Mouse (Mus musculus) bone marrow macrophage, adult 2 months (primary cell): Measurements from ENCODE around the gene Mertk. TPM values are rescaled to one million over a fixed set of nuclear protein-coding genes. Genes with fewer than 3 reads are reported as not detected.
A peak's percentile ranks its signal among the peaks of the same experiment; 100 is the strongest.

Source experiments
- H3K27ac ChIP-seq: 2 replicates; pipeline ENCODE4 v1.5.1; 2012; ENCODE audit warnings: low read depth, low read length; ENCODE audit not compliant: insufficient read depth
- H3K4me1 ChIP-seq: 2 replicates; pipeline ENCODE4 v1.6.1; 2012; ENCODE audit warnings: low read length; ENCODE audit not compliant: control insufficient read depth, insufficient read depth
- H3K4me3 ChIP-seq: 2 replicates; pipeline ENCODE4 v1.5.1; 2012; ENCODE audit warnings: mild to moderate bottlenecking, low read length, moderate library complexity; ENCODE audit not compliant: insufficient read depth
- CTCF ChIP-seq: IDR thresholded peaks from 2 replicates; pipeline ENCODE4 v1.5.1; 2012; ENCODE audit warnings: low read depth, mild to moderate bottlenecking, low read length, moderate library complexity
- POLR2A ChIP-seq: IDR thresholded peaks from 2 replicates; pipeline ENCODE4 v1.6.1; 2012; ENCODE audit warnings: mild to moderate bottlenecking, low read depth, low read length, borderline replicate concordance
- polyA plus RNA-seq: library from polyadenylated mRNA; stranded (reverse); fragments of >200 nt; gene quantifications from 2 replicates; pipeline ENCODE4 v1.2.4, GENCODE M21; 2012; ENCODE audit not compliant: missing spikeins, insufficient read depth, insufficient read length

Mertk gene
- polyA plus RNA-seq, 1 experiment: 52.5 TPM

DNA sequence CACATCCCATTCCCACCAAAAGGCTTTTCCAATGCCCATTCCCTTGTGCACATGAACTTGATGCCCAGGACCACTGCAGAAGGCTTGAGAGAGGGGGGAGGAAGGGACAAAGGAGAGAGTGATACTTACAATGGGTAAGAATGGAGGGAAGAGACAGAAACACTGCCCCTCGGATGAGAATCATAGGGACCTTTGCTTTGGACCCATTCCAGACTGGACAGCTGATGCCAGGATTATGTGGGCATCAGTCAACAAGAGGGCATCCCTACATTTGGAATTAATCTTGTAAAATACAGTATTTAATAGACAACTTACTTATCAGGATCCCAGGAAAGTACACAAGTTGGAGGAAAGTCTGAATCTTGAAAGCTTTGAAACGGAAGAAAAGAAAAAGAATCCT, 38.3 kb downstream of the Mertk start:
- peaks cover 8% of the 10 kb centered on the region for H3K4me1 ChIP-seq
- no peak overlapping the region for H3K4me3 ChIP-seq
- no peak overlapping the region for H3K27ac ChIP-seq
- TF ChIP-seq CTCF (no peak), POLR2A (no peak)

DNA sequence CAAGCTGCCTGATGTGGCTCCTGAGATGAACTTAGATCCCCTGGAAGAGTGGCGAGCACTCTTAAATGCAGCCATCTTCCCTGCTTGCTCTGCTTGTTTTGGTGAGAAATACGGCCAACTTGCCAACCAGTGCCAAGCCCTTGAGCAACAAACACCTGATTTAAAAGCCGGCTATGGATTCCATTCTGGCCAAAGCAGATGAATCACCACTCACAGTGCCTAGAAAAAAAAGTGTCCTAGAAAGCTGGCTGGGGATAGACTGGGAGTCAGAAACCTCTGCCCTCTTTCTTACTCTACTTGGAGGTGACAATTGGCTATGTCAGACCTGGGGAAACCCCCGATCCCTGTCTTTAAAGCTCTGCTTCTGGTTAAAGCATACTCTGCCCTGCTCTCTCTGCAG, 39.0 kb downstream of the Mertk start:
- Histone ChIP-seq H3K4me1 (peaks cover 8% of the 10 kb centered on the region), H3K27ac (no peak overlapping the region), H3K4me3 (no peak overlapping the region)
- TF ChIP-seq POLR2A (no peak), CTCF (no peak)

DNA sequence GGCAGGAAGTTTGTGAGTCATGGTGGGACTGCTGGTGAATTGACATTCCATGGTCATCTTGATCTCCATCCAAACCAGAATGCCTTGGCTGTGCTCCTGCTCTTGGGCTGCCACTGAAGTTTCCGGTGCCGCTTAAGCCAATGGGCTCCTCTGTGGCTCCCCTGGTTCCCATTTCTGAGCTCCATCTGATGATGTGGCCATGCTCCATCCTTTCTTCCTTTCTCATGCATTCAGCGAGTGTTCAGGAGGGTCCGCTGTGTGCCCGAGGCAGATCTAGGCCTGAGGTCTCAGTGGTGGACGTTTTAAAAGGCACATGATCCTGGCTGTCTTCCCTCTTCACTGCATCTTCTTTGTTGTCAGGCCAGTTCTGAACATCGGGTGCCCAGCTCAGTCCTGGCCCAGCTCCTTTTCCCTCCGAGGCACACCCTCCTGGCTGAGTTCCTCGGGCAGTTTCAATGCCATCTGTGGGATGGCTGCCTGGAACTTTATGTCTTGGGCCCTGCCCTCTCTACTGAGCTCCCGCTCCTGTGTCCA, 40.0 kb downstream of the Mertk start:
- Histone ChIP-seq H3K4me3 (no peak overlapping the region), H3K27ac (no peak overlapping the region), H3K4me1 (peaks cover 12% of the 10 kb centered on the region)
- TF ChIP-seq CTCF (no peak), POLR2A (no peak)

DNA sequence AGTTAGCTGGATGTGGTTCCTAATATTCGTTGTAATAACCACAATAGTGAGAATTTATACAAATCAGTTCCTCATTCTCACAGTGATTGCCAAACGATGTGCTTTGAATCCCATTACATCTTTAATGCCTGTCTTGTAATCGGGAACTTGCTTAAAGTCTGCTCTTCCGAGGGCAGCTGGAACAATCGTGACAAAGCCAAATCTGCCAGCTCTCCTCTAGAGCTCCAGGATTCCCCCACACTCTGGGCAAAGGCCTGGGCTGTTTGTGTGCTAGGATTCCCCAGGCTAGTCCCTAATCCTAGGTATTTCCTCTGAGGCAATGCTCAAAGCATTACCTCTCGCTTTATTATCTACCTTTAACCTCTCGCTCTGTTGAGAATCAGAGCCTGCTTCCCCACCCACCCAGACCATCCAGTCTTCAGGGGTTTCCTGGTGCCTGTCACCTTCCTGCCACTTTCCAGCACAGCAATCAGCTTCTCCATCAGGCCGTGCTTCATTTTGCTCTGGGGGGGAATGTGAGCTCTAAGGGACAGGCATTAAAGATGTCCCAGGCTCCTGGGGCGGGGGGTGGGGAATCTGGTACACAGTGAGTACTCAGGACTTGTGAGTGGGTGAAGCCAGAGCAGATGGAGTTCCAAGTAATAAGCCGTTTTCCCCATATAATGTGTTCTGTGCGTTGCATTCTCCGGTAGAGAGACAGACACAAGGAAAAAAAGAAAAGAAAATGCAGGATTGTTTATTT, 47.3 kb downstream of the Mertk start:
- H3K4me1 ChIP-seq: peaks cover 66% of the 10 kb centered on the region
- TF ChIP-seq CTCF (no peak), POLR2A (no peak)
- H3K27ac ChIP-seq: peak overlapping the region; percentile 95
- 0 out of 2 replicates have a peak overlapping the region, but pooled peaks have one; percentile 21 for H3K4me3 ChIP-seq

DNA sequence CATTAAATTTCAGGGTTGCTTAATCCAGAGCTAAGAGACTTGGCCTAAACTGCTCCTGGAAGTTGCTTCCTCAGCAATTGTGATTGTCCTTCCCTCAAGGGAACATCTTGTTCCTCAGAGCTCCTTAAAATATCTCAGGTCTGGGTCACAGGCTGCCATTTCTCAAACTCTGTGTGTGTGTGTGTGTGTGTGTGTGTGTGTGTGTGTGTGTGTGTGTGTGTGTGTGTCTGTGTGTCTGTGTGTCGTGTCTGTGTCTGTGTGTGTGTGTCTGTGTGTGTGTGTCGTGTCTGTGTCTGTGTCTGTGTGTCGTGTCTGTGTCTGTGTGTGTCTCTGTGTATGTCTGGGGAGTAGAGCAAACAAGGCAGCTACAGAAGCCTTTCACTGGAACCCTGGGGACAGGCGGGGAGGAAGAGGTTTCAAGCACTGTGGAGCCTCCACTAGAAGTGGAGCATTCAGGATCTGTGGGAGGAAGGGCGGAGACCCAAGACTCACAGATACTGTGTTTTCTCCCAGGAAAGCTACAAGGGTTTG, 47.9 kb downstream of the Mertk start:
- TF ChIP-seq POLR2A: no peak
- no peak for TF ChIP-seq CTCF
- Histone ChIP-seq H3K4me3 (peak overlapping the region; percentile 1; the same call in 1 of the 2 replicates), H3K27ac (peak overlapping the region; percentile 95)

DNA sequence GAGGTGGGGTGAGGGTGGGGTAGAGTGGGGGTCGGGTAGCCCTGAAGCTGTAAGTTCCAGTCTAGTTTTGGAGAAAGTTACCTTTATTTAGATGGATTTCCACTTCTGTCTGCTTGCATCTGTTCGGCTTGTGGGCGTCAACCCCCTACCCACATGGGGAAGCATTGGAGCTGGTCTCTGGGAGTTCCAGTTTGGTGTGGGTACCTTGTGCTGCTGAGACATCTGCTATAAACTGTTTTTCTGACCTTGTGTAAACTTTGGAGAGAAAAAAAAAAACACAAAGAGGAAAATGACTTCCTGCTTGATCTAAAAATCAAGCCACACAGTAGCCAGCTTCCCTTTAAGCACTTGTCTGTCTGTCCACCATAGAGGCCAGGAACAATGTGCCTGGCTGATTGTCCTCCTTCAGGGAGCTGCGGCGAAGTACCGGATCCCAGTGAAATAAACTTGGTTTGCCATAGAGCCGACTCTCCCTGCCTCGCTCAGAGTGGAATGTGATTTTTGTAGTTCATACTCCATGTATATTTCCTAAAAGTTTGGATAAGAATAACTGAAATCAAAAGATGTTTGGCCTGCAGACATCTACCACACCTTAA, 48.8 kb downstream of the Mertk start:
- peak overlapping the region; percentile 95 for H3K27ac ChIP-seq
- H3K4me1 ChIP-seq: peaks cover 76% of the 10 kb centered on the region
- TF ChIP-seq POLR2A (no peak), CTCF (no peak)
- 0 out of 2 replicates have a peak overlapping the region, but pooled peaks have one; percentile 1 for H3K4me3 ChIP-seq

More for the DNA sequence above, 47.9 kb downstream of the Mertk start:
- peaks cover 71% of the 10 kb centered on the region for H3K4me1 ChIP-seq

DNA sequence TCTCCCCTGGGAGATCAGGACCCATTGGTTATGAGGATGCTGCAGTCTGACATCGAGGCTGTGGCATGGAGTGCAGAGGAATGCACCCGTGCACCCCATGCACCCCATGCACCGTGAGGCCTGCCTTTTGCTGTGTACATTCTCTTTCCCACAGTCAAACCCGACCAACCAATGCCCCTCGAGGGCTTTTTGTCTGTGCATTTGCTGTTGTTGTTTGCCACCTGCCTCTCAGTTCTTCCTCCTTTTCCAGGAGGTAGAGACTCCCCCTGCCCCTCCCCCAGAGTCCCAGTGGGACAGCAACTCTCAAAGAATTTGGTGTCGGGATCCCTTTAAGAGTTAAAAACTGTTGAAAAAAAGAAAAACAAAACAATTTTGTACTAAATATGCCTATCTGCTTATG, 49.4 kb downstream of the Mertk start:
- Histone ChIP-seq H3K4me1 (peaks cover 83% of the 10 kb centered on the region), H3K27ac (peak overlapping the region; percentile 72), H3K4me3 (no peak overlapping the region)
- no peak for TF ChIP-seq POLR2A
- TF ChIP-seq CTCF: no peak

DNA sequence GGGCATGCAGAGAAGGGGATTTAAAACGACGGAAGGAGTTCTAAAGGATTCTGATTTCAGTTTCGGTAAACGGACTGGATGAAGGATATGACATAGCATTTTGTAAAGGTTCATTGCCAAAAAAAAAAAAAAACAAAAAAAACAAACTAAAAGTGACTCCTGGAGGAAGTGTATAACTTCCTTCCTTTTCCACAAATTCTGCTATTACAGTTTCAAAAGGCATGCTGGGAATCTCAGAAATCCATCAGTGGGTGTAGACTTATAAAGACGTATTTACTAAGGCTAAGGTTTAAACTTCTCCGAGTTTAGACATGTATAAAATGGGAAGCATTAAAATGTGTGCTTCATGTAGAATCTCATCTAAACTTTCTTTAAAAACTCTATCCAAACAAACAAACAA, 52.3 kb downstream of the Mertk start:
- TF ChIP-seq POLR2A (no peak), CTCF (no peak)
- H3K27ac ChIP-seq: peak overlapping the region; percentile 56
- H3K4me3 ChIP-seq: no peak overlapping the region
- H3K4me1 ChIP-seq: peaks cover 78% of the 10 kb centered on the region

DNA sequence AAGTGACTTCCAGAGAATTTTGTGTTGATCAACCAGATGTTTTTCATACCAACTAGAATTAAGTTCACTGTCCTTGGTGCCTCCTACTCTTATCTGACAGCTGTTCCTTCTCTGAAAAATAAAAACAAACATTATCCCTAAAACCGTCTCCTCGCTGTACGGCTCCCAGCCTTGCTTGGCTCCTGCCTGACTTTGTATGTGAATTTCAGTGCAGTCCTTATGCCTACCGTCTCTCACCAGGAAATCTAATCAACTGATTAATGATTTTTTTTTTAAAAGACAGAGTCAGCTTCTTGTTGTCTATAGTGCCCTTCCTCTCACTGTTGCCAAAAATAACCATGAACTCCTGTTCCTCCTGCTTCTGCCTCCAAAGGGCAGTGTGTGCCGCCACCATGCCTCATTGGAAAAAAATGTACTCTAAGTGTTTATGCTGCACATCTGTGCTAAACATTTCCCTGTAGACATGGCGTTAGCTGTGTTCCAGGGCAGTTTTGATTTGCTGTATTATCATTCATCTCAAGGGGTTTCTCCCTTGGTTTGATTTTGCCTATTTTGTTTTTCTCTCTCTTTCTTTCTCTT, 54.6 kb downstream of the Mertk start:
- Histone ChIP-seq H3K27ac (peak overlapping the region; percentile 72), H3K4me1 (peaks cover 61% of the 10 kb centered on the region), H3K4me3 (no peak overlapping the region)
- no peak for TF ChIP-seq CTCF
- no peak for TF ChIP-seq POLR2A
